Mouse (Mus musculus) lung, embryonic 14.5 days (tissue): Measurements from ENCODE around the gene Mapkapk3. TPM values are rescaled to one million over a fixed set of nuclear protein-coding genes. Genes with fewer than 3 reads are reported as not detected.
"Not testable (repeated sequence)": the region's sequence is repeated elsewhere in the genome, so short reads cannot be mapped to it uniquely, and the experiment has no call there.

Experiments
- ATAC-seq: fragments of 200-750 bp; cut with Nextera tagmentation; 2 replicates; pipeline ENCODE4 v1.8.0; 2017; ENCODE audit warnings: mild to moderate bottlenecking, moderate TSS enrichment, moderate library complexity; ENCODE audit not compliant: insufficient read depth
- DNase-seq: peaks from one replicate; pipeline ENCODE4 v3.0.0-alpha.2; 2015
- H3K27ac ChIP-seq: fragments of 300-500 bp; sonication (generic); 2 replicates; pipeline ENCODE4 v1.5.1; 2014; ENCODE audit warnings: low read depth, mild to moderate bottlenecking, moderate library complexity
- H3K27me3 ChIP-seq: fragments of 300-500 bp; sonication (generic); 2 replicates; pipeline ENCODE4 v1.6.1; 2014; ENCODE audit warnings: low read length, control low read depth; ENCODE audit not compliant: insufficient read depth
- H3K36me3 ChIP-seq: fragments of 300-500 bp; sonication (generic); 2 replicates; pipeline ENCODE4 v1.6.1; 2014; ENCODE audit warnings: control low read depth; ENCODE audit not compliant: insufficient read depth
- H3K4me1 ChIP-seq: fragments of 300-500 bp; sonication (generic); 2 replicates; pipeline ENCODE4 v1.6.1; 2014; ENCODE audit warnings: antibody characterized with exemption, control low read depth; ENCODE audit not compliant: insufficient read depth
- H3K4me2 ChIP-seq: fragments of 300-500 bp; sonication (generic); 2 replicates; pipeline ENCODE4 v1.6.1; 2014; ENCODE audit warnings: mild to moderate bottlenecking
- H3K4me3 ChIP-seq: fragments of 300-500 bp; sonication (generic); 2 replicates; pipeline ENCODE4 v1.5.1; 2014; ENCODE audit warnings: low read depth, low read length
- H3K9ac ChIP-seq: fragments of 300-500 bp; sonication (generic); 2 replicates; pipeline ENCODE4 v1.6.1; 2014
- H3K9me3 ChIP-seq: fragments of 300-500 bp; sonication (generic); 2 replicates; pipeline ENCODE4 v1.6.1; 2016; ENCODE audit warnings: low read depth, low read length, control low read depth
- CTCF ChIP-seq: IDR thresholded peaks from 2 replicates; pipeline ENCODE4 v1.5.1; 2016; ENCODE audit warnings: antibody characterized with exemption, low read depth
- WGBS: fragments of 180-500 bp; shearing (Covaris S2); extraction: QIAGEN DNeasy Blood & Tissue Kit; methylation state at CpG from one replicate; pipeline ENCODE4 v1.1.7; 2014; 5-methylcytosine and 5-hydroxymethylcytosine counted together
- polyA plus RNA-seq: library from polyadenylated mRNA; unstranded; fragments of >200 nt; fragmentation: Nextera tagmentation; extraction: Ambion mirVana; gene quantifications from 2 replicates; pipeline ENCODE4 v1.2.1, GENCODE M21; 2014

The Mapkapk3 gene
- polyA plus RNA-seq, 1 experiment from 2014 or later: 8.3 TPM

GRCm38 (mm10) chr9:107307099-107307872 is 17.6 kb upstream of the Mapkapk3 start:
- Histone ChIP-seq H3K4me1 (peaks cover 11% of the 10 kb centered on the region; the same call in 1 of the 2 replicates), H3K27ac (peak overlapping the region; percentile 78; the same call in 1 of the 2 replicates), H3K27me3 (no peaks in the 10 kb centered on the region), H3K36me3 (no peaks in the 10 kb centered on the region), H3K4me3 (no peak overlapping the region), H3K9me3 (no peaks in the 10 kb centered on the region), H3K9ac (no peak overlapping the region), H3K4me2 (no peak overlapping the region)
- ATAC-seq: peak; percentile 15; the same call in 1 of the 2 replicates
- WGBS: 58% methylated on average over 11 of the region's 11 CpGs
- no peak for DNase-seq
- no peak; the same call in 1 of the 2 replicates for TF ChIP-seq CTCF

GRCm38 (mm10) chr9:107306673-107307072 is 17.0 kb upstream of the Mapkapk3 start:
- WGBS: 100% methylated on average over 1 of the region's 1 CpGs
- not testable (repeated sequence) for H3K27me3 ChIP-seq, H3K27ac ChIP-seq

DNA sequence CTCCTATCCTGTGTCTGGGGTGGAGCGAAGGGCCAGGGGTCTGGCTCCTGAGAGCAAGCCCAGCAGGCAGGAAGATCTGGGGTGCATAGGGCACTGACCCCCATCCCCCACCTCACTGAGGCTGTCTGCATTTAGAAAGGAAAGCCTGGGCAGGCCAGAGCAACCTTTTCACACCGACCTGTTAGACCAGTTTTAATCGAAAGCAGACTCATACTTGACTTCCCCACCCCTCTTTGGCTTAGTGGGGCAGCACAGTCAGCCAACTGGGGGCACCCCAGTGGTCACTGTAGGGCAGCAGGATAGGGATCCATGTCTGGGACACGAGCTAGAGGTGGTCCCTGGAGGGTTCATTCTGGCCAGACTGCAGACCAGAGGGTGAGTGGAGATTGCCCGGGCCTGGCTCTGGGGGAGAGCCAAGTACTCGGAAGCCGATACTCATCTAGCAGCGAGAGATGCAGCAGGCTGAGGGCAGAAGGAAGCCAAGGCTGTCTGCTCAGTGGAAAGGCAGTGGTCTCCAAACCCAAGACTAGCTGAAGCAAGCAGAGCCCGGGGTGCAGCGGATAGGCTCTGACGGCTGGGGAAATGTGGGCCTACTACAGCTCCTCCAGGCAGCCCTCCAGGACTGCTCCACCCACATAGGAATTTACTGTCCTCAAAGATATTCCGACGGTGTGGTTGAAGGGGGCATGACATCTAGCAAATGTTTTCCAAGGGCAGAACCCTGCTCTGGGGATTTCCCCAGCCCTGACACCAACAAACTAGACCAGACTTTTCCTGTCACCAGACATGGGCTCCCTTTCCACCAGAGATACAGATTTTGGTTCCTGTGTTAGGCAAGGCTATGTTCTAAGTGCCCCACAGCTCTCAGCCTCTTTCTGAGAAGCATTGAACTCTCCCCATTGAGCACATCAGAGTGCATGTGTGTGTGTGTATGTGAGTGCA is 16.2 kb upstream of the Mapkapk3 start:
- 44% methylated on average over 13 of the region's 13 CpGs for WGBS
- DNase-seq (peak; percentile 66), ATAC-seq (0 out of 2 replicates have a peak, but pooled peaks have one; percentile 12)
- no peak for TF ChIP-seq CTCF
- H3K27ac ChIP-seq: peak overlapping the region; percentile 81
- no peaks in the 10 kb centered on the region for H3K27me3 ChIP-seq
- peaks cover 13% of the 10 kb centered on the region for H3K36me3 ChIP-seq
- H3K4me3 ChIP-seq: no peak overlapping the region
- peaks cover 11% of the 10 kb centered on the region; the same call in 1 of the 2 replicates for H3K4me1 ChIP-seq
- H3K9me3 ChIP-seq: no peaks in the 10 kb centered on the region
- H3K4me2 ChIP-seq: no peak overlapping the region
- no peak overlapping the region for H3K9ac ChIP-seq

More at GRCm38 (mm10) chr9:107306673-107307072, 17.0 kb upstream of the Mapkapk3 start:
- H3K9ac ChIP-seq, H3K9me3 ChIP-seq, DNase-seq, H3K36me3 ChIP-seq, H3K4me3 ChIP-seq, H3K4me2 ChIP-seq, ATAC-seq: not testable (repeated sequence)
- 0 out of 2 replicates have a peak, but pooled peaks have one; percentile 15 for TF ChIP-seq CTCF
- H3K4me1 ChIP-seq: peaks cover 11% of the 10 kb centered on the region; the same call in 1 of the 2 replicates

DNA sequence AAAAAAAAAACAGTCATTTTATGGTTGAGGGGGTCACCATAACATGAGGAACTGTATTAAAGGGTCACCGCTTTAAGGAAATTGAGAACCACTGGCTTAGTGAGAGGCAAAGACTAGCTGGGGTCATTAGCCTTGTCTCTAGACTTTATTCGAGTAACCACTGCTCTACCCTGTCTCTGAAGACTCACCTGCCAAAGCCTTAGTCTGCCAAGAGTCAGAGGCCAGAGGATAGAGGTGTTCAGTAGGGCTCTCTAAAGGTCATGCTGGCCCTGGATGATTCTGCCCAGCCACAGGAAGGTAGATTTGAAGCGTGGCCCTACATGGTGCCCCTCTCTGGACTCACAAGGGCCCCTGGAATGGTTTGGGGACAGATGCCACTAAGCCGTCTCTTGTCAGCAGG is 15.3 kb upstream of the Mapkapk3 start:
- Histone ChIP-seq H3K4me3 (no peak overlapping the region), H3K9me3 (no peaks in the 10 kb centered on the region), H3K27me3 (no peaks in the 10 kb centered on the region), H3K9ac (no peak overlapping the region), H3K4me2 (no peak overlapping the region), H3K27ac (peak overlapping the region; percentile 81; the same call in 1 of the 2 replicates), H3K36me3 (peaks cover 20% of the 10 kb centered on the region), H3K4me1 (peaks cover 11% of the 10 kb centered on the region; the same call in 1 of the 2 replicates)
- no peak for TF ChIP-seq CTCF
- ATAC-seq (no peak), DNase-seq (no peak)
- 77% methylated on average over 4 of the region's 4 CpGs for WGBS

GRCm38 (mm10) chr9:107304383-107304782 is 14.7 kb upstream of the Mapkapk3 start:
- TF ChIP-seq CTCF: no peak
- H3K4me3 ChIP-seq: no peak overlapping the region
- ATAC-seq: no peak
- H3K36me3 ChIP-seq: peaks cover 23% of the 10 kb centered on the region
- peaks cover 11% of the 10 kb centered on the region; the same call in 1 of the 2 replicates for H3K4me1 ChIP-seq
- no peaks in the 10 kb centered on the region for H3K27me3 ChIP-seq
- H3K4me2 ChIP-seq: no peak overlapping the region
- H3K27ac ChIP-seq: no peak overlapping the region
- no peak for DNase-seq
- H3K9ac ChIP-seq: no peak overlapping the region
- no peaks in the 10 kb centered on the region for H3K9me3 ChIP-seq
- 94% methylated on average over 3 of the region's 3 CpGs for WGBS

DNA sequence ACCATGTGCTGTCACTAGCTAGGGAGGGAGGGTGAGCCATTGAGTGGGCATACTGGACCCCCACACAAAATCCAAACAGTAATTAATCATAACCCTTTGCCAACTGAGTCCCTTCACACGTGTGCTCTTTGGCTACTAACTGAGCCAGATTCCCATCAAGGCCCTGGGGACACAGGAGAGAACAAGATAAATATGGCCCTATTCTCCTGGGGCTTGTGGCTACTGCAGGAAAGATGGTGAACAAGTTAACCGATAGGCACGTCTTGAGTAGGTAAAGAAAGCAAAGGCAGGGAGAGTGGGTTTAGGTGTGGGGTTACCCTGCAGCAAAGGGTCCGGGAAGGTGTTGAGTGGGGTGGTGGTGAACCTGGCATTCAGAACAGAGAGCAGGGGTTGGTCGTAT is 14.2 kb upstream of the Mapkapk3 start:
- peaks cover 12% of the 10 kb centered on the region; the same call in 1 of the 2 replicates for H3K4me1 ChIP-seq
- H3K27me3 ChIP-seq: no peaks in the 10 kb centered on the region
- no peak overlapping the region for H3K4me2 ChIP-seq
- H3K27ac ChIP-seq: no peak overlapping the region
- no peak overlapping the region for H3K4me3 ChIP-seq
- DNase-seq: no peak
- TF ChIP-seq CTCF: no peak
- no peak overlapping the region for H3K9ac ChIP-seq
- WGBS: 75% methylated on average over 5 of the region's 5 CpGs
- no peaks in the 10 kb centered on the region for H3K9me3 ChIP-seq
- H3K36me3 ChIP-seq: peaks cover 23% of the 10 kb centered on the region
- no peak for ATAC-seq
